Mouse (Mus musculus): ENCODE measurements at regions not wholly inside any gene's neighbourhood (a gene's known extent, or its start where the extent isn't known, plus 50 kb on each side); places are given as distances from the start of the nearest gene placed in this dataset.

DNA sequence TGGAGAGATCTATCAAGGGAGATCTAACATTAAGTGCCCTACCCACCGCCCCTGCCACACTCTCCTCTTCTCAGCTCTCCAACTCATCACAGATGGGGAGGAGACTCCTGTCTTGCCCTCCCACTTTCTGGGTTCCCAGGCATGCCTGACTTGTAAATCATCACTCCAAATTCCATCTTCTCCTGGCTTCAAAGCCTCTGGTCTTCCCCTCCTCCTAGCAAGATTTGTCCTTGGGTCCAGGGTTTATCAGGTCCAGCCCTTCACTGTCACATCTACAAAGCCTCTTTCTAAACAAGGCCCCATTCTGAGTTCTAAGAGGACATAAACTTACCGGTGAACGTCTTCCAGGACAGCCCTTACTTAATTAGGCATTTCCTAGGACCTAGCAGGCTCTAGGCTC is 73.3 kb upstream of the Col5a1 start:
- no peak for DNase-seq

DNA sequence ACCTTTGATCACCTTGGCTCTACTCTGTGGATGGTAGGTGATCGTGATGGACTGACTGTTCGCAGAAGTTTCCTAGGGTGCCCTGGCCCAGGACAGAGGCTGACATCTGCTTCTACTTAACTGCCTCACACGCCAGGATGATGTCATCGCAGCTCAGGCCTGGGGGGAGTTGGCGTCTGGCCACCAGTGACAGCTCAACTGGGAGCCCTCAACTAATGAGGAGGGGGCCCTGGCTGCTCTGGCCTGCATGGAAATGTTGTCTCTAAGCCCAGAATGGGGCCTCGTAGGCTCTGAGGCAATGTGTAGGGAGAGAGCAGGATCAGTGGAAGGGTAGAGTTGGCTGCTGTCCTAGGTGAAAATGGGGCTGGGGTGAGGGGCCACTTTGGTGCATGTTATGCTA is 72.9 kb upstream of the Col5a1 start:
- DNase-seq = peak; percentile 64

DNA sequence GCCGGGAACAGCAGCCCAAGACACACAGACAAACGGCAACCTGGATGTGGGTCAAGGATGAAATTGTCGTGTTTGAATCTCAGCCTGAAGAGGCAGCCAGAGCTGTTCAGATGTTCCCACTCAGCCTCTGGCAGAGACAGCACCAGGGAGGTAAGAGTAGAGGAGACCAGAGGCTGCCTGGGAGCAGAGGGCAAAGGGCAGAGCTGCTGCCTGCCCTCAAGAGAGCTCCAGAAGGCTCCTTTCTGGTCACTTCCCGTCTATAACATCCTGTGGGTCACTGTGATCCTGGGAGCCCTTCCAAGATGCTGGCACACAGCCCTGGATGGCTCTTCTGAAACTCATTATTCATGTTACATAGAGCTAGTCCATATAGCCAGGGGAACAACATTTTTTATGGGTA is 67.6 kb upstream of the Col5a1 start:
- DNase-seq = no peak

DNA sequence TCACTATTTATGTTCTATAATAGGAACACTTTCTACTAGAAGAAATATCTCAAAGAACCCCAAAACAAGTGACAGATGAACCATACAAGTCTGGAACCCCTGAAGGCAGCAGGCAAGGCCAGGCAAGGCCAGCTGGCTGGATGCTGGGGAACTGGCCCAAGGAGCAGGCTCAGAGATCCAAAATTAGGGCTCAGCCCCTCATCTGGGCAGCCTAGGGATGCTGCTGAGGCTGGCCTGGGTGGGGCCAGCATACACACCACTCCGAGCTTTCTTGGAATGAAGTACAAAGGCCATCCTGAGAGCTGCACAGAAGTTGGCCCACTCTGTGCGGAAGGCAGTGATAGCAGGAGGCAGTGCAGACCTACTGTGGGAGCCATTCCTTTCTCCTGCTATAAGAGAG is 59.4 kb upstream of the Col5a1 start:
- DNase-seq = no peak

DNA sequence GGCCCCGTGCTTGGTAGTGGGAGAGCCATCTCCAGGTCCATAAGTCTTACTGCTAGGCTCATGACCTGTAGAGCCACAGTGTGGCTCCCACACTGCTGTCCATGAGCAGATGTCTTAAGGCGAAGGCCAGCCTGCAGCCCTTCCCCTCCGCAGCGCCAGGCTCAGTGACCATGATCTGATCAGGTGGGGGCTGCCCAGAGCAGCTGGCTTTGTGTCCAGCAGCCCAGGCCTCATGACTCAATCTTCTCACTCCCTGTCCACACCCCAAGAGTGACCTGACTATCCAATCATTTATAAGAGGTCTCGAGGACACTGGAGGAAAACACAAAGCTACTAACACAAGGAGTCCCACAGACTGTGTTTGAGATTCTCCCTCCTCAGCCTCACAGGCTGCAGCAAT is 58.6 kb upstream of the Col5a1 start:
- no peak for DNase-seq

DNA sequence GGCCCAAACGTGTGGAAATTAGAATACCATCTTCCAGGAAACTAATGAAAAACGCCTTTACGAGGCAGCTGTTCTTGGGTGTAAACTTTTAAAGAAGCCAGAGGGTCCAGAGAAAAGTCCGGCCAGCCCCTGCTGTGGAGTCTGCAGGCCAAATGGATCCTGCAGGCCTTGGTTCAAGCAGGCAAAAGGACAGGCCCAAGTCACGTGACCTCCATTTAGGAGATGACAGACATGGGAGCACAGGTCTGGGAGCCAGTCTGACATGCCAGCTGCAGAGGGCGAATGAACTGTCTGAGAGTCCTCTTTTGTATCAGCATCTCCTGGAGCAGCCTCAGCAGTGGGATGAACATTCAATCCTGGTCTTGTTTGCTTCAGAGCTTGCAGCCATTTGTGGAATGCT is 58.0 kb upstream of the Col5a1 start:
- no peak for DNase-seq

DNA sequence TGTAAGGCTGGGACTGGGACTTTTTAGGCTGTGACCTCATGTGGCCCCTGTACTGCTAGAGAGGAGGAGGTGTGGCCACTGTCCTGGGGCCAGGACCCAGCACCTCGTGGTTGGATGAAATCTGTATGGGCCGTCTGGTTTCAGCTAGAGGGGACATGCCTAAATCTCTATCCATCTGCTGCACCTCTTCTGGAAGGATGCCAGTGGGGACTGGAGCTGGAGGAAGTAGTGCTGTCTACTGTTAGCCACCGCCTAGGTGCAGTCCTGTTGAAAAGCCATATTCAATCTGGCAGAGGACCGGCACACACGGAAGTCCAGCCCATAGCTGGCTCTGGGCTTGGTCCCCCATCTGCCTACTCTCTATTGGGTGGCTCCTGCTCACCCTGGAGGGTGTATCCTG is 56.7 kb upstream of the Col5a1 start:
- no peak for DNase-seq

DNA sequence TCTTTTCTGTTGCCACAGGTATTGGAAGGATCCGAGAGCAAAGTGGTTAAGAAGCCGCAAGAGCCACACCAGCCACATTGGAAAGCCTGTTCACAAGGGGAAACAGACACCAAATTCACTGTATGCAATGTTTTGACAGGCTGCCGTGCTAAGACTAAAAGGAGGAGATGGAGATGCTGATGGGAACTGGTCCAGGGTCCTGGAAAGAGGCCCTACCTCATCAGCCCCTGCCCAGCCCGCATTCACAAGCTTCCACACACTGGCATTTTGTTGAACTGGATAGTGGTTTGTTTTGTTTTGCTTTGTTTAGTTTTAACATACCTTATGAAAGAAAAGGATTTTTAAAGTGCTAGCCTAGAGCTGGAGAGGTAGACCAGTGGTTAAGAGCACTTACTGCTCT is 51.3 kb upstream of the Col5a1 start:
- no peak for DNase-seq

DNA sequence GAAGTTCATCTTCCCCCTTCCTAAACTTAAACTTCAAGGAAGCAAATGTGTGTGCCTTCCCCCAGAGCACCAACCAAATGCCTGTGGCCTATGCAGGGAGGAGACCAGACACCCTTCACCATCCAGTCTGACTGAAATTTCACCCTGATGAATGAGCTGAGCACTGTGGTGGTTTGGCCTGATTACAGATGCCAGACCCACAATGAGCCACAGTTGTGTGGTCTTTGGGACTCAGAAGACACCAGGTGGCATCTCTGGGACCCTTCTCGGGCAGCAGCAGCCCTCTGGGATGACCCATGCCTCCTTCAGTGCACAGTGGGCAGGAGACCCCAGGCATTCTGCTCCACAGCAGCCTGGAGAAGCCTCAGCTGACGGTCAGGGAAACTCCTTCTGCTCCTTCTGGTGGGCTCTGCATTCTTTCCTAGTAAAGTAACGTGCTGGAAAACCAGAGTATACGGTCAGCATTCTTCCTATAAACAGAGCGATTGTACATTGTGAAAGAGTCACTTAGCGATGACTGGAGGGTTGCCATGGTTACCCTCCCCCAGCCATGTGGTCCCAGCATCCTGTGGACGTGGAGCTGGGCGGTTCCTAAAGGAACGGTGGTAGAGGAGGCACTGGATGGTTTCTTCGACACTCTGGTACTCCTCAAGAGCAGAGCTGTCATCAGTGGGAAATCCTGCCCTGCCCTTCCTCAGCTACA is 50.3 kb upstream of the Col5a1 start:
- peak; percentile 65 for DNase-seq

All from embryo, embryonic 11 days (tissue).